Mouse (Mus musculus) heart, adult 2 months (tissue): Measurements from ENCODE around the gene Nmnat1.

Experiments
- CTCF ChIP-seq: fragments of 200-600 bp; IDR thresholded peaks from 2 replicates; pipeline ENCODE4 v1.8.1; 2022; ENCODE audit warnings: antibody characterized with exemption, mild to moderate bottlenecking, moderate library complexity
- EP300 ChIP-seq: fragments of 200-500 bp; IDR thresholded peaks from 2 replicates; pipeline ENCODE4 v1.6.1; 2011; ENCODE audit warnings: low read depth, low read length, control low read depth; ENCODE audit not compliant: insufficient read depth
- POLR2A ChIP-seq: fragments of 200-500 bp; IDR thresholded peaks from 2 replicates; pipeline ENCODE4 v1.6.1; 2011; ENCODE audit warnings: mild to moderate bottlenecking, low read depth, low read length, control low read depth; ENCODE audit not compliant: insufficient read depth

DNA sequence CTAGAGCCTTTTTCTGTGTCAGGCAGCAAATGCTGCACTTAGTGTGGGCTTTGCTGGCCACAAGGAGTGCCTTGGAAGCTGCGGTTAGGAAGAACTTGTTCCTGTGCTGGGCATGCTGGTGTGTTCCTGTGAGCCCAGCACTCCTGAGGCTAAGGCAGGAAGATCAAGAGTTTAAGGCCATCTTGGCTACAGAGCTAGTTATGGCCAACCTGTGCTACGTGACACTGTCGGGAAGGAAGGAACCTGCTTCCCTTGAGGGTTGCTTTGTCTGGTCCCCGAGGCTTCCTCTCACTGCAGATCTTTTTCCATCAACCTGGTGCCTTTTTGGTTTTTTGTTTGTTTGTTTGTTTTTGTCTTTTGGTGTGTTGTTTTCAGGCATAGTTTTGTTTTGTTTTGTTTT is 40.2 kb upstream of the Nmnat1 start:
- TF ChIP-seq CTCF (no peak), POLR2A (no peak), EP300 (0 out of 2 replicates have a peak, but pooled peaks have one; percentile 45)
